Mouse (Mus musculus): ENCODE measurements around the gene Aplp1.

The Aplp1 gene

DNA sequence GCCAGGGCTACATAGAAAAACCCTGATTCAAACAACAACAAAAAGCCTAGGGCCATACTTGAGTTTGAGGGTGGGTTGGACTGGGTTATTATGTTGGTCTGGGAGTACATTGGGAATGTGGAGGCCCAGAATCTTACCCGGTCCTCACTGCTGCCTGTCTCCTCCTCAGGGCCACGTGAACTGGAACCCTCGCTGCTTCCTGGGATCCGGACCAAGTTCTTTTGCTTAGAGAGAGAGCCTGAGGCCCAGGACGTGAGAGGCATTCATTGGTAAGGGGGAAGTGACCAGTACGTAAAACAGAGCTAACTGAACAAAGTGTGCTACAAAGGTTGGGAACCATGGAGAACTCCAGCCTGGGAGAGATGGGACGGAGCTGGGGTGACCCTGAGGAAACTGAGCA, 4.9 kb upstream of the Aplp1 start:
- DNase-seq (ENCODE audit: low read depth, low spot score) = no peak

DNA sequence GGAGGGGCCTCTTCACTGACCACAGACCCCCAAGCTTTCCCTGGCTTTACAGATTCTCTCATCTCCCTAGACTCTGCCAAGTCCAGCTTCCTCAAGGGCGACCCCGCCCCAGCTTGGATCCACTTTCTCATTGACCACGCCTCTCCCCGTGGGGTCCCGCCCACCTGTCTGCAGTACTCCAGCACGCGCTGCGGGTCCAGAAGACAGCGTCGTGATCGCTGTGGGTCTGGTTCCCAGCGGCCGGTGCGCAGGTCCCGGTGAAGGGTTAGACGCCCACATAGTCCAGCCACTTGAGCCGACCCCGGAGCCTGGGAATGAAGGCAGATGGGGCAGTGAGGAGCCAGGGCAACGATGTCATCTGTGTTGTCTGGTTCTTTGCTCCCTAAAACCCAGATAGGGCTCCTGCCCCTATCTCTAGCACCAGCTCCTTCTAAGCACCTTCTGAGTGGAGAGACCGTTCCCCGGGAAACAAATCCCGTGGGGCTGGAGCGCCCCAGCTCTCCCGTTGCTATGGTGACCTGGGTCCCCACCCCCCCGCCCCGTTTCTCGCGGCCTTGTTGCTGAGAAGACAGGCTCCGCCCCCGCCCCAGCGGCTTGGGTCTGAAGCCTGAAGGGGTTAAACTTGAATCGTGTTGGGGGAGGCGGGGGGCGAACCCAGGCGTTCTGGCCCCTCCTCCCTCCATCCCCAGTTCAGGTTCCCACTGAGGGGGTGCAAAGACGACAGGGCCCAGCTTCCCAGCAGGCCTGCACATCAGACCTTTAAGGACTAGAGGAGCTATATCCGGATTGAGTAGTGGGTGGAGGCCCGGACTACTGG, 973 bp downstream of the Aplp1 start:
- DNase-seq (ENCODE audit: low read depth, low spot score) = peak; percentile 91

DNA sequence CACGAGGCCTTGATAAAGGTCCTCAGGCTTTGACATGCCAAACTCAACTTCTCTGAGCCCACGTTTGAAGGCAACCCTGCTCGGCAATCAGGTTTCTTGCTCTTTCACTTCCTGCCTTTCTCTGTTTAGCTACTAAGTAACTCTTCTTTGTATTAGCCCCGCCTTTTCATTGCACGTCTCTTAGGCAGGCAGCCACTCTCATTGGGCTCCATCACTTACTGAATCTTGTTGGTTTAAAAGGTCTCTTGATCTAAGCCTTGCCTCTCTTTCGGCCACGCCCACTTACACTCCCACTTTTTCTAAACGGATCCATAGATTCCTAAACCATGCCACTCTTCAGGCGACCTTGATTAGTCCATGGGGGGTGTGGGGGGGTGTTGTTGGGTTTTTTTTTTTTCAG, 1.6 kb downstream of the Aplp1 start:
- peak; percentile 87 for DNase-seq (ENCODE audit: low read depth, low spot score)

DNA sequence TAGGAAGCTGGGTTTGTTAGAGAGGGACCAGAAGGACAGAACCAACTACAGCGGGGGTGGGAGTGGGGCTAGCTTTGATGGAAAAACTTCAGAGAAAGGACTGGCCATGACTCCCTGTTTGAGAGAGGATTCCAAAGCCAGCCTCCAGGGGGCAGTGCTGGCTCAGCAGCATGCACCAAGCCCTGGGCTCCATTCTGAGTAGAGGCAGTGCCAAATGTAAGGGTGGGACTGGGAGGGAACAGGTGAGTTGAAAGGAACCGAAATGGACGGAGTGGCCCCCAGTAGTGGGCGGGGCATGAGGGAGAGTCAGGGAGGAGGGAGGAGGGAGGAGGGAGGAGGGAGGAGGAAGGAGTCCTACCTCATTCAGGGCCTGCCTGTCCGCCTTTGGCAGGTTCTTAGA, 4.6 kb downstream of the Aplp1 start:
- peak; percentile 88 for DNase-seq (ENCODE audit: low read depth, low spot score)

DNA sequence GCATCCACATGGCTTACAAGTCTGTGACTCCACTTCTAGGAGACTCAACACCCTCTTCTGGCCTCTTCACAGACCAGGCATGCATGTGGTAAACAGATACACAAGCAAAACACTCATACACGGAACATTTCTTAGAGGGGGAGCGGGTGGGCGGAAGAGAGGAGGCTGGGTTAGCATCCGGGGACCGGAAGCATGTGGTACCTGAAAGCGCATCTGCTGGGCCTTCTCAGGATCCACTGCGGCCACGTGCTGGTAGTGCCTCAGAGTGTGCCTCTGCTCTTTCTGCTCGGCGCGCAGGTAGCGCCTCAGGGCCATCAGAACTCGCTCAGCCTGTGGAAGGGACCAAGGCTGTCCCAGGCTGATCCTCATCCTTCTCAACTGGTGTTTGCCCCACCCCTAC, 5.6 kb downstream of the Aplp1 start:
- no peak for DNase-seq (ENCODE audit: low read depth, low spot score)

DNA sequence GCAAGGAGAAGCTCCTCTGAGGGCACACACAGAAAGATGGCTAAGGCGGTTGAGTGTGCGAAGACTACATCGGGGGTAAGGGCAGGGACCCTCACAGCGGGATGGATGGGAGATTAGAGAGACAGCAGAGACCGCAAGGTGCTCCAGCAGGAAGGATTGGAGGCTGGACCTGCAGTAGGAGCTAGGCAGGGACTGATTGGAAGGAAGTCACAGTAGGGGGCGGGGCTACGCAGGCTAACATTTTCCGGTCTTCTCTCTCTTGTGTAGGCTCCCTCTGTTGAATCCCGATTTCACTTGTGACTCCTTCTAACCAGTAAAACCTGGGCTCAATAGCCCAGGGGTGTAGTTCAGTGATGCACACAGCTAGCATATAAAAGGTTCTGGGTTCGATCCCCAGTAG, 8.5 kb downstream of the Aplp1 start:
- DNase-seq (ENCODE audit: low read depth, low spot score) = peak; percentile 95

DNA sequence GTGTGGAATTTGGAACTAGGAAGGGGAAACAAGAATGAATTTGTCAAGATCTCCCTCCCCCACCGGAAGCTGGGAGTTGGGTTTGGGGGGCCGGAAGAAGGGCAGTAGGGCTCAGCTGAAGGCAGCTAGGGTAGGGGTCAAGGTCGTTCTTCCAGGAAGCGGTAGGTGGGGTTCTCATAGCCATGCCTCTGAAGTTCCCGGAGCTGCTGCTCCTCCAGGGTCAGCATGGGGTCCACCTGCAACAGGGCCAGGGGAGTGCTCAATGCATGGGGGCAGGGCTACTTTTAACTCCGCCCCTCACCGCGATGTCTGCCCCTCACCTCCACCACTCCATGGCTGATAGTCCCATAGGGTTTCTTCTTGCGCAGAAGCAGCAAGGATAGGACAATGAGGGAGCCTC, 10.2 kb downstream of the Aplp1 start:
- DNase-seq (ENCODE audit: low read depth, low spot score) = peak; percentile 67

DNA sequence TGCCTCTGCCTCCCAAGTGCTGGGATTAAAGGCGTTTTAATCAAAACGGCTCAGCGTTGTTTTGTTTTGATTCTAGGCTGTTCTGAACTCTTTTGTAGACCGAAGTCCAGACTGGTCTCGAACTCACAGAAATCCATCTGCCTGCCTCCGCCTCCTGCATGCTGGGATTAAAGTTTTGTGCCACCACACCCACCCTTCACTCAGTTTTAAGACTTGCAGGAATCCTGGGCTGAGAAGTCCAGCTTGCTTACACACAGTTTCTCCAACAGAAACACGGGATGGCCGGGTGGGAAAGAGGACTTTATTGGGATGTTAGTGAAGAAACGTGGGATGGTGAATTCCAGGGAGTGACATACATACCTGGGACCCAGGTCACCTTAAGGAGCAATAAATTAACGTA, 10.6 kb downstream of the Aplp1 start:
- DNase-seq (ENCODE audit: low read depth, low spot score) = peak; percentile 41

DNA sequence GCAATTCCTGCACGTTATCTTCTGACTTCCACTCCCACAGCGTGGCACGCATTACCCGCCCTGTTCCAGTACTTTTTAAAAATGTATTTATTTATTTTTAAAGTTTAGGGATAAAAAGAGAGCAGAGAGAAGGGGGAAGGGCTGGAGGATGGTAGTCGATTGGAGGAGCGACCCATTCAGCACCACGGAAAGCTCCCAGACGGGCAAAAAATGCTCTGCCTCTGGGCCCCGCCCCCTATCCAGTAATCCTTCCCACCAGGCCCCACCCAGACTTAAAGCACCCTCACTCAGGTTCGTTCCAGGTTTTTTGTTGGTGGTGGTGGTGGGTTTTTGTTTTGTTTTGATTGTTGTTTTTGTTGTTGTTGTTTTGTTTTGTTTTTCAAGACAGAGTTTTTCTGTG, 11.1 kb downstream of the Aplp1 start:
- peak; percentile 80 for DNase-seq (ENCODE audit: low read depth, low spot score)

DNA sequence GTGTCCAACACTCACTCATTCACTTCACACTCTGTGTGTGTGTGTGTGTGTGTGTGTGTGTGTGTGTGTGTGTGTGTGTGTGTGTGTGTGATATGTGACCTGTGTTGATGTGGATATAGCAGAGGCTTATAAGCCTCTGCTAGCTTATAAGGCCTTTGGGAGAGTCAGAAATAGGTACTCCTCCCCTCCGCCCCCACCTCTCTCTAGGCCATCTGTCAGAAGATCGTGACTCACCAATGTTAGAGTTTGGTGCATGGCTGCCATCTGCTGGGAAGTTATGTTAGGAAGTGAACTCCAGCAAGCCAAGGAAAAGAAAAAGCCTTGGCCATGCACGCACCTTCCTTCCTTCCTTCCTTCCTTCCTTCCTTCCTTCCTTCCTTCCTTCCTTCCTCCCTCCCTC, 13.5 kb downstream of the Aplp1 start:
- peak; percentile 64 for DNase-seq (ENCODE audit: low read depth, low spot score)

DNA sequence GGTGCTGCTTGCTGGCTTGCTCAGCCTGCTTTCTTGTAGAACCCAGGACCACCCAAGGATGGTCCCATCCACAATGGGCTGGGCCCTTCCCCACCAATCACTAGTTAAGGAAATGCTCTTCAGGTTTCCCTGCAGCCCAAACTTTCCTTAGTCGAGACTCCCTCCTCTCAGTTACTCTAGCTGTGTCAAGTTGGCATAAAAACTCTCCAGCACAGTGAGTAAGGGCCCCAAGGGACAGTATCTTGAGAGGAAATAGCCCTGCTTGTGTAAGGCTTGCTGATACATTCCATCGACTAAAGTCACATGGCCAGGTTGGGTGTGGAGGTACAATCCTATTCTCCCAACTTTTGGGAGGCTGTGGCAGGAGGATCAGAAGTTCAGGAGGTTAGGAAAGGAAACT, 15.1 kb downstream of the Aplp1 start:
- DNase-seq (ENCODE audit: low read depth, low spot score) = no peak

DNA sequence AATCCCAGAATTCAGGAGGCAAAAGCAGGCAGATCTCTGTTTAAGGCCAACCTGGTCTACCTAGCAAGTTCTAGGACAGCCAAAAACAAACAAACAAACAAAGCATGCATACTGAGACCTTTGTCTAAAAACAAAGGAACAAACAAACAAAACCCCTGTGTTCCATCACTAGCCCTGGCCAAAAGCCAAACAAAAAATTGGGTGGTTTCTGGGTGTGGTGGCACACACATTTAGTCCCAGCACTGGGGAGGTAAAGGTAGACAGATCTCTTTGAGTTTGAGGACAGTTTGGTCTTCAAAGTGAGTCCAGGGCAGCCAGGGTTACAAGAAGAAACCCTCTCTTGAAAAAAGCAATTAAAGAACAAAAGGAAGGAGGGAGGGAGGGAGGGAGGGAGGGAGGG, 16.0 kb downstream of the Aplp1 start:
- DNase-seq (ENCODE audit: low read depth, low spot score) = no peak

DNA sequence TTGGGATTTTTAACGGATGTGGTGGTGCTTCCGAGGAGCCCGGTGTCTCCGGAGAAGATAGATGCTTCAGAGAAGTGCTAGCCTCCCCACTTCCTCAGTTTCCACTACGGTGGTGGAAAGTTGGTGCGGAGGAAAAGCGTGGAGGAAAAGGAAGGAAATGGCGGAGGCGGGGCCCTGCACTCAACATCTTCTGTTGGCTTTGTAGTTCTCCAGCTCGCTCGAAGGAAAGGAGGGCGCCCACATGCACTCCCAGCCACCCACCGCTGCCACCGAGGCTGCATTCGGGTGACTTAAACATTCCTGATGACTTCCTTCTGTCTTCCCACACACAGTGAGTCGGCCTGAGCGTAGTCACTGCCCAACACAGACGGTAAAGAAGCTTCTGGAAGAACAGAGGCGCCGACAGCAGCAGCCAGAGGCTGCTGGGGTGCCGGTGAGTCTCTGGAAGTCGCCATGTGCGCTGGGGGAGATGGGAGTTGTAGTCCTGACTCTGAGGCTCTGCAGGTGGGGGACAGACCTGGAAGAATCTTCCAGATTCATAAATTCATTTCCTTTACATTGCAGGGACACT, 22.2 kb downstream of the Aplp1 start:
- DNase-seq (ENCODE audit: low read depth, low spot score) = no peak

DNA sequence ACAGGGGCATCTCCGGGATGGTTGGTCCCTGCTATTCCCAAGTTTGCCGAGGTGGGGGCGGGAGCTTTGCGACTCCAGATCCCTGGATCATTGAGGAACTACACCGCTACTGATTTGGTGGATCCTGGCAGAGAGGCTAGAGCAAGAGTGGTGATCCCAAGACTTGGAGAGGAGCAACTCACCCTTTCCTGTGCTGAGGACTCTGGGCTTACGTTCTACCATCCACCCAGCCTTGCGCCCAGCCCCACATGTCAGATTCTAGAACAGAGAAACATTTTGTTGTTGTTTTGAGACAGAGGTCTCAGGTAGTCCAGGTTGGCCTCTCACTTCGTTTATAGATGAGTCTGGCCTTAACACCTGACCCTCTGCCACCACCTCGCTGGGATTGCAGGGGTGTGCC, 22.8 kb downstream of the Aplp1 start:
- DNase-seq (ENCODE audit: low read depth, low spot score) = no peak

DNA sequence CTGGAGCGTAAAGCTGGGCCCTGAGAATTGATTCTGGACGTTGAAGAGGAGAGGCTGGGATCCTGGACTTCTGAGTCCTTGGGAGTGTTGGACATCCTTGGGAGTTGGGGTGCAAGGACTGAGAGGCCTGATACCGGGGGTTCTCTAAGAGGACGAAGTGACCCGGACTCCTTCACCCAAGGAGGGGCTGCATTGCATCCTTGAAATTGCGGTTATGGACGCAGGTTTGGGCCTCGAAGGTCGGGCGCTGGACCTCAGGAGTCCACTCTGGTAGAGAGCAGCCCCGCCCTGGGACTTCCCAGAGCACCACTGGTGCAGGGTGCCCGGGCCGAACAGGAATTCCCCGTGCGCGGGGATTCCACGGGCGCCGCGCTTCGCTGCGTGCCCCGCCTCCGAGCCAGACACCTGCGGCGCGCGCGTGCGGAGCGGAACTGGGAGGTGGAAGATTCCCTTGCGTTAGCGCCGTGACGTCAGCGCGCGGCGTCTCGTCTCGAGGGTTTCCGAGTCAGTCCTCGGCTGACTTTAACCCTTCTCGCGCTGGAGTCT, 23.4 kb downstream of the Aplp1 start:
- peak; percentile 95 for DNase-seq (ENCODE audit: low read depth, low spot score)

DNA sequence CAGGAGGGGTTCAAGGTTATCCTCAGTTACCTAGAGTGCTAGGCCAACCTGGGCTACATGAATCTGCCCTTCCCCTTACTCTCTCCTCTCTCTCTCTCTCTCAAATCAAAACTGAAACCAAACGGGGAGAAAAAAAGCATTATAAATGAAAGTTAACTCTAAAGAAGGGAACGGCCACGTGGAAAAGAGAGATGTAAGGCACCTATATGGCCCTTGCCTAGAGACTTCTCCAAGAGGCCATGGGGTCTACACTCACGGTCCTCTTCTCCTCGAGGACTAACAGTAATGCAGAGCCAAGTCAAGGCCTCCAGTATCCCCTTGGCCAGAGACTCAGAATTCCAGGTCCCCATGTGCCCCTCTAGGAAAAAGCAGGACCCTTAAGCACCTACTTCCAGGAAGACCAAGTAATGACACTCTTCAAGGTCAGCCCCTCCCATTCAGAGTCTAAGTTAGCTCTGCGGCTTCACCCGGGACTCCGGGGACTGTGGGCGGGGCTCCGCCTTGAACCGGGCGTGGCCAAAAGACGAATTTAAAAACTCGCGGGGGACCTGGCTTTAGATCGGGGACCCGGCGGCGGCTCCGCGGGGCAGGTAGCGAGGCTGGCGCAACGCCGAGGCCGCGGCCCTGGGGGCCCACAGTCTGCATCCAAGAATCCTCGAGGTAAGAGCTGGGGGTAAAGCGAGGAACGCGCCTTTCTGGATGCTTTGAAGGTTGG, 24.0 kb downstream of the Aplp1 start, which contains the start of gene Nfkbid:
Gene Nfkbid (plus strand): TSS at position 558 of the 715 bp plus-strand sequence.
- peak; percentile 84 for DNase-seq (ENCODE audit: low read depth, low spot score)

DNA sequence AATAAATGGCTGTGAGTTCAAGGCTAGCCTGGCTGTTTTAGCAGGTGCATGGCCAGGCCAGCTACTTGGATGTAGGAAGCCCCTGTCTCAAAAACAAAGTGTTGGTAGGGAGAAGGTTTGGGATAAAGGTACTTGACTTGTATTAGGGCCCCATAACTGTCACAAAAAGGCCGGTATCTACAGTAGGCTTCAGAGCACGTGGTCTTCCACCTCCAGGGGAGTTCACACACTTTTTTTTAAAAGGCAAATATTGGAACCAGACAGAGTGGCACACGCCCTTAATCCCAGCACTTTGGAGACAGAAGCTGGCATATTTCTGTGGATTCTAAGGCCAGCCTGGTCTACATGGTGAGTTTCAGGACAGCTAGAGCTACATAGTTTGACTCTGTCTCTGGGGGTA, 24.7 kb downstream of the Aplp1 start:
- DNase-seq (ENCODE audit: low read depth, low spot score) = no peak

DNA sequence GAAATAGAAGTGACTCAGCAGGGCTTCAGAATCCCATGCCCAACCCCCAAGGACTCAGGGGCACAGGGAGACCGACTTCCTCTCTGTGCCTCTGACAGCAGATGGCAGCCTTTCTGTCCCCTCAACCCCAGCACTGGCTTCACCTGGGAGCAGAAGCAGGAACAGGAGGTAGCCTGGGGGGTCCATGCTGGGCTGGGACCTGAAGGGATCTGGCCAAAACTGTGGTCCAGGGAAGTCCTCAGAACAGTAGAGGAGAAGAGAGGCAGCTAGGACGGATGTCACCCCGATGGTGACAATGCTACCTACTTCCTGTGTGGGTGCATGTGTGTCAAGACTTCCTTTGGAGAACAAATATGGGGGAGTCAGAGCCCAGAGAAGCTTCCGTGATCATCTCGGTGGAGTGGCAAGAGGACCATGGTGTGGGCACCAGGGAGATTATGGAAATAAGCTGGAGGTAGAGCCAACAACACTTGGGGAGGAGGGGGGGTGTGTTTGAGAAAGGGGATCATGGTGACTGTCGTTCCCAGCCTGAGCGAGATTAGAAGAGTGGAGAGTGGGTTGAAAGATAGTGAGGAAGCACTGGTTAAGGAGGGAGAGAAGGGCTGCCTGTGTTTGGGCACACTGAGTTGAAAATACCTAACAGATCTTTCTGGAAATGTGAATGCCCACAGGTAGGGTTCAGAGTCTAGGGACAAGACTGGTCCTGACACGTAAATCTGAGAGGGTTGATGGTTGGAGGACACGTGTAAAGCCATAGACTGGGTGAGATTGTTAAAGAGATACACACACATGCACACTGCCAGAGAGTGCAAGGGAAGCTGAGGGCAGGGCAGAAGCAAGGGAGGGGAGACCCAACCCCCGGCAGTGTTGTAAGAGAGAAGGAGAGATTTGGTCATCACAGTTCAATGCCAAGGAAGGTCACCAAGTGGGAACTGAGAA, 25.5 kb downstream of the Aplp1 start, which contains the start of gene Hcst:
Gene Hcst (minus strand): TSS at position 294 of the 939 bp plus-strand sequence.
- no peak for DNase-seq (ENCODE audit: low read depth, low spot score)

DNA sequence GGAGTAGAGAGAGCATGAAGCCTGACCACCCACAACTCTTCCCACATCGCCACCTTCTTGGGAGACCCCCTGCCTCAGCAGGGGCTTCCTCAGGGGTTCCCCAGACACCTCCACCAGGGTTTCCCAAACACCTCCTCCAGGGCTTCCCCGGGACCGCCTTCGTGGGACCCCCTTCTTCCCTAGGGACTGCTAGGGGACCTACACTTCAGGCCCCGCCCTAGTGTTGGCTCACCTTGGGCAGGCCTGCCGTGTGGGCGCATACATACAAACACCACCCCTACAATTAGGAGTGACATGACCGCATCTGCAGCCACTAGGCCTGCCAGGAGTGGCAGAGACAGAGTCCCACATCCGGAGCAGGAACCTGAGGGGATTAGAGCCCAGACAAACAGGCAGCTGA, 27.5 kb downstream of the Aplp1 start:
- no peak for DNase-seq (ENCODE audit: low read depth, low spot score)

DNA sequence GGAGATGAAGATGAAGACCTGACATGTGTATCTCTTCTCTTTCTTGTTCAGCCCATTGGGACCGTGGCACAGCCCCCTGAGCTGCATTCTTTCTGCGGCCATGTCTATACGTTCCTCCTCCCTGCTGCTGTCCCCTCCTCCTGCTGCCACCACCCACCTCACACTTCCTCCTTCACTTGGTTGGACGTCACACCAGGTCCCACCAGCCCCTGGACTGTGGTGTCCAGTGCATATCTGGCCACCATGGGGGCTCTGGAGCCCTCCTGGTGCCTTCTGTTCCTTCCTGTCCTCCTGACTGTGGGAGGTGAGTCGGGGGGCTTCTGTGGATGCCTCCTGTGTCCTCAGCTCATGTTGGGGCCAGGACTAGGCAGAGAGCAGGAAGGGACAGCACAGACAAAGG, 31.7 kb downstream of the Aplp1 start, which contains the start of gene Tyrobp:
Gene Tyrobp (plus strand): TSS at position 165 of the 400 bp plus-strand sequence.
- DNase-seq (ENCODE audit: low read depth, low spot score) = no peak

DNA sequence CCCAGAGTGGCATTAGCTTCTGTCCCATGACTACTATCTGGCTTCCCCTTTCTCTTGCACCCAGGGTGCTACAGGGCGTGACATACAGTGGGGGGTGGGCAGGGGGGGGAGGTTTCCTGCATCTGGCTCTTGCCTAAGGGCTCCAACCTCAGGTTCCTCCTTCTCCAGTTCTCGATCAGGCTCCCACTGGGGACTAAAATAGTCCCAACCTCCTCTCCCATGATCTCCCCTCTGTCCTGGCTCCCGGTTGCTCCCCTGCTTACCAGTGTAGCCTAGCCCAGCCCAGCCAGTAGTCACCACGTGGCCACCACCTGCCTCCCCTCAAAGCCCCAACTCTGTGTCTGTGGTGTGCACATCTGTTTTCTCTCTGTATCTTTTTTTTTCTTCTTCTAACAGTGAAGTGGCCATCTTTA, 32.6 kb downstream of the Aplp1 start:
- no peak for DNase-seq (ENCODE audit: low read depth, low spot score)

Measured in ZHBTc4 (cell line).